Mouse (Mus musculus) heart, embryonic 13.5 days (tissue): ENCODE measurements around the gene Gpn2. TPM values are rescaled to one million over a fixed set of nuclear protein-coding genes. Genes with fewer than 3 reads are reported as not detected.

Source experiments
- ATAC-seq: fragments of 200-750 bp; cut with Nextera tagmentation; 2 replicates; pipeline ENCODE4 v1.8.0; 2017; ENCODE audit warnings: moderate TSS enrichment; ENCODE audit not compliant: insufficient number of reproducible peaks, low FRiP score, low TSS enrichment; ENCODE audit errors: extremely low read depth
- H3K27ac ChIP-seq: fragments of 300-500 bp; sonication (generic); replicated peaks from 2 replicates; pipeline ENCODE4 v1.5.1; 2015; ENCODE audit warnings: moderate library complexity, mild to moderate bottlenecking, inconsistent platforms
- H3K27me3 ChIP-seq: fragments of 300-500 bp; sonication (generic); replicated peaks from 2 replicates; pipeline ENCODE4 v1.6.1; 2015; ENCODE audit warnings: mild to moderate bottlenecking, inconsistent platforms
- H3K36me3 ChIP-seq: fragments of 300-500 bp; sonication (generic); 2 replicates; pipeline ENCODE4 v1.6.1; 2015; ENCODE audit warnings: mild to moderate bottlenecking, inconsistent platforms
- H3K4me1 ChIP-seq: fragments of 300-500 bp; sonication (generic); 2 replicates; pipeline ENCODE4 v1.6.1; 2015; ENCODE audit warnings: inconsistent platforms
- H3K4me2 ChIP-seq: fragments of 300-500 bp; sonication (generic); 2 replicates; pipeline ENCODE4 v1.6.1; 2015; ENCODE audit warnings: inconsistent platforms, mild to moderate bottlenecking, moderate library complexity
- H3K4me3 ChIP-seq: fragments of 300-500 bp; sonication (generic); 2 replicates; pipeline ENCODE4 v1.5.1; 2015; ENCODE audit warnings: moderate library complexity, mild to moderate bottlenecking, inconsistent platforms
- H3K9ac ChIP-seq: fragments of 300-500 bp; sonication (generic); 2 replicates; pipeline ENCODE4 v1.6.1; 2015; ENCODE audit warnings: inconsistent platforms, mild to moderate bottlenecking, moderate library complexity
- H3K9me3 ChIP-seq: fragments of 300-500 bp; sonication (generic); 2 replicates; pipeline ENCODE4 v1.6.1; 2016; ENCODE audit warnings: inconsistent platforms
- WGBS: fragments of 180-500 bp; shearing (Covaris S2); methylation state at CpG from one replicate; pipeline ENCODE4 v1.1.7; 2015; ENCODE audit warnings: mixed read lengths; 5-methylcytosine and 5-hydroxymethylcytosine counted together
- polyA plus RNA-seq: library from polyadenylated mRNA; unstranded; fragments of >200 nt; fragmentation: Nextera tagmentation; extraction: Ambion mirVana; gene quantifications from 2 replicates; pipeline ENCODE4 v1.2.1, GENCODE M21; 2015

Gene Gpn2
- polyA plus RNA-seq, 1 experiment from 2014 or later = 12.8 TPM

GRCm38 (mm10) chr4:133611815-133612214, 27.7 kb downstream of the Gpn2 start:
- WGBS = 89% methylated on average over 5 of the region's 5 CpGs
- no peak for ATAC-seq
- Histone ChIP-seq H3K4me2 (no peak overlapping the region), H3K27ac (no peak overlapping the region), H3K9me3 (peaks cover 10% of the 10 kb centered on the region), H3K36me3 (peaks cover 72% of the 10 kb centered on the region), H3K4me1 (0 out of 2 replicates have a peak, but pooled peaks cover 3% of the 10 kb centered on the region), H3K4me3 (no peak overlapping the region), H3K27me3 (no peaks in the 10 kb centered on the region), H3K9ac (no peak overlapping the region)

DNA sequence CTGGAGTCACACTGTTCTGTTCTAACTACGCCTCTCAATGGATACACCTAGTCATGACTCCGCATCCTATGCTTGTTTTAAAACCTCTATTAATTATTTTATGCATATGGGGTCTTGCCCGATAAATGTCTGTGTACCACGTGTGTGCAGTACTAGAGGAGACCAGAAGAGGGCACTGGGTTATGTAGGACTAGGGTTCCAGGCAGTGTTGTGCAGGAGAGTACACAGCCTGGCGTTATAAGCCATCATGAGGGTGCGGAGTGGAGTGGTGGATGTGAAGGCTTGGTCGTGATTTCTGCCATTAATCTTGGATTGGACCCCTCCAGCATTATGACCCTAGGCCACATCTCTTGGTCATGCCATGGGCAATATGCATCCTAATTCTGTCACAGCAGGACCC, 28.3 kb downstream of the Gpn2 start:
- Histone ChIP-seq H3K4me2 (no peak overlapping the region), H3K27me3 (no peaks in the 10 kb centered on the region), H3K27ac (no peak overlapping the region), H3K4me3 (no peak overlapping the region), H3K36me3 (peaks cover 66% of the 10 kb centered on the region), H3K9me3 (peaks cover 10% of the 10 kb centered on the region), H3K4me1 (0 out of 2 replicates have a peak, but pooled peaks cover 3% of the 10 kb centered on the region), H3K9ac (no peak overlapping the region)
- no peak for ATAC-seq
- 88% methylated on average over 7 of the region's 7 CpGs for WGBS

- H3K27me3 ChIP-seq = no peaks in the 10 kb centered on the region
- H3K4me1 ChIP-seq = 0 out of 2 replicates have a peak, but pooled peaks cover 3% of the 10 kb centered on the region
- no peak overlapping the region for H3K4me3 ChIP-seq
- no peak for ATAC-seq
- no peak overlapping the region for H3K9ac ChIP-seq
- peaks cover 10% of the 10 kb centered on the region for H3K9me3 ChIP-seq
- no peak overlapping the region for H3K27ac ChIP-seq
- H3K4me2 ChIP-seq = no peak overlapping the region
- peaks cover 66% of the 10 kb centered on the region for H3K36me3 ChIP-seq
- WGBS = 88% methylated on average over 8 of the region's 8 CpGs
Observed at GRCm38 (mm10) chr4:133613026-133613425, 28.9 kb downstream of the Gpn2 start.

DNA sequence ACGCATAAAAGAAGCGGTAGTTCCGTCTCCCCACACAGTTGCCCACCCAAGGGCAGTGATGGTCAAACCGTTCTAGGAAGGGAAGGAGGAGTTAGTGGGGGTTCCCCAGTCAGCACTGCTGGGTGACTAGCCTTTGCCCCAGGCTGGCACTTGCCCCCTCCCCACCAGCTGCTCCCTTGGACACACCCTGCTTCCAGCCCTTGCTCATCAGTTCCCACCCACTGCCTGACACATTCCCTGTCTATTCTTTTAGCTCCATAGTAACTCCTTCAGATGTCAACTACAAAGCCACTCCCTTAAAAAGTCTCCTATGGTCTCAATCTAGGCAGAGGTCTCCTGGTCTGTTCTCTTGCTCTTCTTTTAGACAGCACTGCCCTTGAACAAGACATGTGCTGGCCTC, 29.7 kb downstream of the Gpn2 start:
- no peak overlapping the region for H3K9ac ChIP-seq
- no peak for ATAC-seq
- no peak overlapping the region for H3K4me3 ChIP-seq
- no peak overlapping the region for H3K4me2 ChIP-seq
- peaks cover 59% of the 10 kb centered on the region for H3K36me3 ChIP-seq
- 81% methylated on average over 4 of the region's 4 CpGs for WGBS
- no peaks in the 10 kb centered on the region for H3K27me3 ChIP-seq
- H3K4me1 ChIP-seq = 0 out of 2 replicates have a peak, but pooled peaks cover 3% of the 10 kb centered on the region
- peaks cover 10% of the 10 kb centered on the region for H3K9me3 ChIP-seq
- no peak overlapping the region for H3K27ac ChIP-seq

DNA sequence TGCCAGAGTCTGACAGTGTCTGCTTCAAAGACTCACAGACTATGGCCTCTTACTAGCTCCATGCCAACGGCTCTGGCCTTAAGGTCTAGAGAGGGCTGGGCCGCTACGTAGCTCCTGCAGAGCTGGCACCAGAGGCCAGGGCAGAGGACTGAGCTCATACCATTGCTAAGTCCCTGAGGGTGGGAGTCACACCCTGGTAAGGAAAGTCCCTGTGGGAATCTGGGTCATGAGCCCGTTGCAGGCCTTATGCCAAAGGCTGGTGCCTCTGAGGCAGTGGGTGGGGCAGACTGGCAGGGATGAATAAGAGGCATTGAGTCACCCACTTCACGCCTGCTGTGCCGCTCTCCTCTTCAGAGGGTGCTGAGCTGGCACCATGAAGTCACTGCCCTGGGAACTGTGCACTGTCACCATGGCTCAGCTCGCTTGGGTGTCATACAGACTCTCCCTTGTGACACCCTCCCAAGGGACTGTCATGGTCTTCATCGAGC, 30.2 kb downstream of the Gpn2 start:
- no peak for ATAC-seq
- H3K9me3 ChIP-seq = peaks cover 10% of the 10 kb centered on the region
- WGBS = 80% methylated on average over 8 of the region's 8 CpGs

DNA sequence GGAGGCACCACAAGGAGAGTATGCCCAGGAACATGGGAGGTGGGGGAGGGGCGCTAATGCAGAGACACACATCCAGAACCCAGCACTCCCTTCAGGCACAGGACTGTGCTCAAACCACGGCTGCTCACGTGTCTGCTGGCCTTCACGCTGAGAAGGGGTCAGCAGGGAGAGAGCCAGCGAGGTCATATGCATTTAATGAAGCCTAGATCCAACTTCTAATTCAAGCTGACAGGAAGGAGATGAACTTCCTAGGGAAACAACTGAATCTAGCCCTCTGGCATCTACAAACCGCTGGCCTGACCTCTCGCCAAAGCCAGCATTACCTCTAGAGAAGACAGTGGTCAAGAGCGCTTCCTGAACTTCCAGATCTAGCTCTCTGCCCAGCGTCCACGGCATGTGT, 31.3 kb downstream of the Gpn2 start:
- H3K4me1 ChIP-seq = peaks cover 13% of the 10 kb centered on the region
- H3K4me3 ChIP-seq = no peak overlapping the region
- no peak for ATAC-seq
- H3K36me3 ChIP-seq = peaks cover 56% of the 10 kb centered on the region
- H3K9me3 ChIP-seq = peaks cover 10% of the 10 kb centered on the region
- 68% methylated on average over 10 of the region's 10 CpGs for WGBS
- no peak overlapping the region for H3K9ac ChIP-seq
- H3K27me3 ChIP-seq = no peaks in the 10 kb centered on the region
- H3K4me2 ChIP-seq = no peak overlapping the region
- no peak overlapping the region for H3K27ac ChIP-seq

More for the DNA sequence above, 30.2 kb downstream of the Gpn2 start:
- peaks cover 59% of the 10 kb centered on the region for H3K36me3 ChIP-seq
- H3K27ac ChIP-seq = no peak overlapping the region
- no peak overlapping the region for H3K4me3 ChIP-seq
- no peaks in the 10 kb centered on the region for H3K27me3 ChIP-seq
- H3K4me2 ChIP-seq = no peak overlapping the region
- H3K4me1 ChIP-seq = 0 out of 2 replicates have a peak, but pooled peaks cover 3% of the 10 kb centered on the region
- no peak overlapping the region for H3K9ac ChIP-seq

GRCm38 (mm10) chr4:133617936-133618335, 33.8 kb downstream of the Gpn2 start:
- H3K4me2 ChIP-seq = no peak overlapping the region
- peaks cover 44% of the 10 kb centered on the region for H3K36me3 ChIP-seq
- WGBS = 85% methylated on average over 11 of the region's 11 CpGs
- H3K27me3 ChIP-seq = no peaks in the 10 kb centered on the region
- H3K9ac ChIP-seq = no peak overlapping the region
- no peaks in the 10 kb centered on the region for H3K9me3 ChIP-seq
- ATAC-seq = no peak
- H3K4me1 ChIP-seq = peaks cover 19% of the 10 kb centered on the region
- no peak overlapping the region for H3K4me3 ChIP-seq
- no peak overlapping the region for H3K27ac ChIP-seq

DNA sequence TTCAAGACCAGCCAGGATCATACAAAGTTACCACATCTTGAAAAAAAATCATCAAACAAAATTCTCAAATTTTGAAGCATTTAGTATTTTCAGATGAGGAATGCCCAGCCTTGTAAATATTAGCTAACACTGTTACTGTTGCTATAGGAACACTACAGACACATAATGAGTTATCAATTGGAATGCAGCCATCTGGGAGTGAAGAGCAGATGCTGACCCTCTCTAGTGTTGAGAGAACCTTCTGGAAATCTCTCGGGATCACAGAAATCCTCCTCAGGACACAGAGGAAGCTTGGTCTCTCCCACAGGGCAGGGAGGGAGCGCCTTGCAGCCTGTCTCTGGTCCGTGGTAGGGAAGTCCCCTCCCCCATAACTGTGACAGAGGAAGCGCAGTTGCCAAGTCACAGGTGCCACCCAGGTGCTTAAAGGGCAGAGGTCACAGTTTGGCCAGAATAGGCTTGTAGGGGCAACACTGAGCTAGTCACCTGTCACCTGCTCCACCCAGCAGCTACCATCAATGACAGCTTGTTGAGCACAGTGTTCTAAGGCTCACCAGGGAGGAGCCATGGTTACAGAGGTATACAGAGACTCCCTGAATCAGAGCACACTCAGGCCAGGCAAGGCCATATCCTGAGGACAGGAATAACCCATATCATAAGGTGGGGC, 35.4 kb downstream of the Gpn2 start:
- Histone ChIP-seq H3K9ac (no peak overlapping the region), H3K4me2 (no peak overlapping the region), H3K27ac (no peak overlapping the region), H3K27me3 (no peaks in the 10 kb centered on the region), H3K36me3 (peaks cover 35% of the 10 kb centered on the region), H3K9me3 (no peaks in the 10 kb centered on the region), H3K4me1 (peaks cover 19% of the 10 kb centered on the region), H3K4me3 (no peak overlapping the region)
- ATAC-seq = no peak
- 51% methylated on average over 4 of the region's 4 CpGs for WGBS

GRCm38 (mm10) chr4:133620668-133621067, 36.5 kb downstream of the Gpn2 start:
- Histone ChIP-seq H3K4me2 (no peak overlapping the region), H3K27me3 (no peaks in the 10 kb centered on the region), H3K9ac (peak overlapping the region; percentile 58; the same call in 1 of the 2 replicates), H3K27ac (no peak overlapping the region), H3K4me1 (peaks cover 20% of the 10 kb centered on the region), H3K9me3 (no peaks in the 10 kb centered on the region), H3K4me3 (no peak overlapping the region), H3K36me3 (peaks cover 34% of the 10 kb centered on the region)
- no peak for ATAC-seq
- 70% methylated on average over 8 of the region's 8 CpGs for WGBS

- Histone ChIP-seq H3K4me1 (peaks cover 20% of the 10 kb centered on the region), H3K9ac (no peak overlapping the region), H3K27ac (no peak overlapping the region), H3K4me3 (no peak overlapping the region), H3K9me3 (no peaks in the 10 kb centered on the region), H3K4me2 (no peak overlapping the region), H3K36me3 (peaks cover 49% of the 10 kb centered on the region), H3K27me3 (no peaks in the 10 kb centered on the region)
- 61% methylated on average over 11 of the region's 11 CpGs for WGBS
- no peak for ATAC-seq
Observed at GRCm38 (mm10) chr4:133622161-133622695, 38.1 kb downstream of the Gpn2 start.

- Histone ChIP-seq H3K9me3 (no peaks in the 10 kb centered on the region), H3K36me3 (peaks cover 41% of the 10 kb centered on the region), H3K4me3 (no peak overlapping the region), H3K4me1 (peaks cover 20% of the 10 kb centered on the region), H3K27ac (peak overlapping the region; percentile 76; the same call in 1 of the 2 replicates), H3K9ac (no peak overlapping the region), H3K4me2 (no peak overlapping the region), H3K27me3 (no peaks in the 10 kb centered on the region)
- WGBS = 73% methylated on average over 7 of the region's 7 CpGs
- no peak for ATAC-seq
Observed at GRCm38 (mm10) chr4:133624830-133625229, 40.7 kb downstream of the Gpn2 start.
